ENCODE assay signal across 12 mouse cellular contexts in genomic region chr4:119865827-119866455, GRCm38 (mm10).
A peak's percentile ranks its signal among the peaks of the same experiment; 100 is the strongest.
DNase-seq lines count a peak whose midpoint lies in the region; ATAC-seq and TF ChIP-seq lines count a peak whose summit lies in the region.
"Had no signal": no experiment of that assay in that cellular context is flagged by ENCODE, and none has a peak within 500 bp of the region (broad histone marks: within the 10 kb centered on the region; RNA-seq: fewer than 3 reads in every experiment).

No protein-coding gene starts in this region.

- H3K9ac ChIP-seq in kidney, embryonic 14.5 days (ENCODE audit: low read depth, low read length) = no peak overlapping the region
- H3K9ac ChIP-seq in midbrain, postnatal 0 days (replicated peaks; ENCODE audit: low read length, poor library complexity, severe bottlenecking) = no peak overlapping the region
- H3K9ac ChIP-seq: hindbrain, embryonic 15.5 days; neural tube, embryonic 12.5 days had no signal

- 32% methylated on average over 3 of the region's 3 CpGs for WGBS in kidney, embryonic 14.5 days
- 70% methylated on average over 3 of the region's 3 CpGs for WGBS in midbrain, postnatal 0 days

- H3K4me1 ChIP-seq in kidney, embryonic 14.5 days (ENCODE audit: control insufficient read depth, insufficient read depth, low read length) = no peaks in the 10 kb centered on the region
- peaks cover 6% of the 10 kb centered on the region for H3K4me1 ChIP-seq in midbrain, postnatal 0 days (ENCODE audit: insufficient read depth, low read length)
- H3K4me1 ChIP-seq: neural tube, embryonic 12.5 days had no signal

- H3K4me3 ChIP-seq in kidney, embryonic 14.5 days (ENCODE audit: low read length) = no peak overlapping the region
- no peak overlapping the region for H3K4me3 ChIP-seq in midbrain, postnatal 0 days (ENCODE audit: low read depth, low read length)
- H3K4me3 ChIP-seq: hindbrain, embryonic 15.5 days; neural tube, embryonic 12.5 days had no signal

- no peak for DNase-seq in kidney, adult 9 months
- peak; percentile 63 for DNase-seq in brain, adult 2 months (ENCODE audit: low read depth, low spot score)
- DNase-seq in gastrocnemius, postnatal 14 days = peak; percentile 36
- DNase-seq in lung, postnatal 14 days = peak; percentile 11
- no peak for DNase-seq in urinary bladder, postnatal 10 days (ENCODE audit: low spot score)
- DNase-seq in midbrain, postnatal 0 days (ENCODE audit: low spot score) = no peak
- DNase-seq: adrenal gland, adult 2 months; cerebellum, adult 9-11 months; layer of hippocampus, postnatal 36 days had no signal

- no peaks in the 10 kb centered on the region for H3K36me3 ChIP-seq in kidney, embryonic 14.5 days (ENCODE audit: control insufficient read depth, insufficient read depth, low read length)
- no peaks in the 10 kb centered on the region for H3K36me3 ChIP-seq in midbrain, postnatal 0 days (ENCODE audit: insufficient read depth, low read length)
- H3K36me3 ChIP-seq: hindbrain, embryonic 15.5 days; neural tube, embryonic 12.5 days had no signal

- no peak overlapping the region for H3K4me2 ChIP-seq in kidney, embryonic 14.5 days (replicated peaks; ENCODE audit: low read depth, low read length)
- no peak overlapping the region for H3K4me2 ChIP-seq in midbrain, postnatal 0 days (ENCODE audit: low read depth, low read length, poor library complexity, severe bottlenecking)
- H3K4me2 ChIP-seq: hindbrain, embryonic 15.5 days; neural tube, embryonic 12.5 days had no signal

- H3K27ac ChIP-seq in kidney, embryonic 14.5 days (ENCODE audit: low read depth, low read length) = no peak overlapping the region
- H3K27ac ChIP-seq in midbrain, postnatal 0 days (ENCODE audit: low read depth, low read length) = no peak overlapping the region
- H3K27ac ChIP-seq: hindbrain, embryonic 15.5 days; neural tube, embryonic 12.5 days had no signal

- H3K9me3 ChIP-seq in kidney, embryonic 14.5 days (ENCODE audit: control insufficient read depth, low read length) = no peaks in the 10 kb centered on the region
- no peaks in the 10 kb centered on the region for H3K9me3 ChIP-seq in midbrain, postnatal 0 days (ENCODE audit: low read length)
- H3K9me3 ChIP-seq: hindbrain, embryonic 15.5 days; neural tube, embryonic 12.5 days had no signal

- no peaks in the 10 kb centered on the region for H3K27me3 ChIP-seq in kidney, embryonic 14.5 days (ENCODE audit: control insufficient read depth, insufficient read depth, low read length)
- H3K27me3 ChIP-seq in midbrain, postnatal 0 days (ENCODE audit: insufficient read depth, low read length) = no peaks in the 10 kb centered on the region
- H3K27me3 ChIP-seq: hindbrain, embryonic 15.5 days; neural tube, embryonic 12.5 days had no signal

- no peak for TF ChIP-seq CTCF in midbrain, postnatal 0 days (IDR thresholded peaks at IDR 0.05)

- intact Hi-C loops in gastrocnemius, postnatal 14 days (cut with DNase I; ENCODE audit: low total_unique reads) = no loop called here

- ATAC-seq in kidney, embryonic 14.5 days (ENCODE audit: low FRiP score, low TSS enrichment) = peak; percentile 88
- no peak for ATAC-seq in midbrain, postnatal 0 days (ENCODE audit: low FRiP score)

Comparison
In these comparisons a context has a peak if more than half of its experiments do, and no peak if none do; other contexts are left out.
1. DNase-seq: peak in brain, adult 2 months (single experiment), gastrocnemius, postnatal 14 days (single experiment) and lung, postnatal 14 days (single experiment); none in kidney, adult 9 months (single experiment), urinary bladder, postnatal 10 days (single experiment) and midbrain, postnatal 0 days (single experiment).